Mouse (Mus musculus): ENCODE measurements around the gene Olfr1031.
"Not testable (repeated sequence)": the region's sequence is repeated elsewhere in the genome, so short reads cannot be mapped to it uniquely, and the experiment has no call there.

Gene Olfr1031

GRCm38 (mm10) chr2:85990004-85990403 lies at the start of gene Olfr1031:
Gene Olfr1031, plus strand, starts transcription at chr2:85990304.
- in situ Hi-C loops (cut with MboI; ENCODE audit: low sequenced_read_pairs) = no loop called here

- in situ Hi-C loops (cut with MboI; ENCODE audit: low sequenced_read_pairs) = no loop called here
Measured at GRCm38 (mm10) chr2:85950137-85950536, 40.0 kb upstream of the Olfr1031 start, which contains the start of gene Olfr1028. Gene Olfr1028, plus strand, starts transcription at chr2:85950437.

GRCm38 (mm10) chr2:85973595-85973994 lies 16.5 kb upstream of the Olfr1031 start, which contains the start of gene Olfr1029:
Gene Olfr1029, plus strand, starts transcription at chr2:85973895.
- in situ Hi-C loops (cut with MboI; ENCODE audit: low sequenced_read_pairs) = no loop called here

GRCm38 (mm10) chr2:85978976-85979375 lies 11.1 kb upstream of the Olfr1031 start, which contains the start of gene Olfr1030:
Gene Olfr1030, plus strand, starts transcription at chr2:85979276.
- in situ Hi-C loops (cut with MboI; ENCODE audit: low sequenced_read_pairs) = no loop called here

- in situ Hi-C loops (cut with MboI; ENCODE audit: low sequenced_read_pairs) = no loop called here
Measured at GRCm38 (mm10) chr2:86005240-86005639, 15.1 kb downstream of the Olfr1031 start, which contains the start of gene Olfr1032. Gene Olfr1032, plus strand, starts transcription at chr2:86005540.

GRCm38 (mm10) chr2:86020406-86020805 lies 30.3 kb downstream of the Olfr1031 start, which contains the start of gene Olfr1033:
Gene Olfr1033, plus strand, starts transcription at chr2:86020633.
- in situ Hi-C loops (cut with MboI; ENCODE audit: low sequenced_read_pairs) = not testable (repeated sequence)

- in situ Hi-C loops (cut with MboI; ENCODE audit: low sequenced_read_pairs) = not testable (repeated sequence)
Measured at GRCm38 (mm10) chr2:86021518-86021917, 31.4 kb downstream of the Olfr1031 start.
